Mouse (Mus musculus) liver, adult 2 months (tissue): ENCODE results near the gene Nnmt.

ENCODE experiments used
- CTCF ChIP-seq: fragments of 200-500 bp; IDR thresholded peaks from 2 replicates; pipeline ENCODE4 v1.5.1; 2011; ENCODE audit warnings: low read depth, low read length, control low read depth
- POLR2A ChIP-seq: fragments of 200-500 bp; IDR thresholded peaks from 2 replicates; pipeline ENCODE4 v1.6.1; 2011; ENCODE audit warnings: low read length, control low read depth; ENCODE audit not compliant: insufficient read depth; ENCODE audit errors: extremely low read depth

- no peak for TF ChIP-seq POLR2A
- TF ChIP-seq CTCF = peak; percentile 68
These were observed 45.3 kb downstream of the Nnmt start for GRCm38 (mm10) chr9:48559482-48560139.
